Mouse (Mus musculus) kidney, postnatal 0 days (tissue): ENCODE results near the gene Eif1ad. TPM values are rescaled to one million over a fixed set of nuclear protein-coding genes. Genes with fewer than 3 reads are reported as not detected.

Experiments
- ATAC-seq: fragments of 200-750 bp; cut with Nextera tagmentation; replicated peaks from 2 replicates; pipeline ENCODE4 v1.8.0; 2017; ENCODE audit warnings: low read depth, moderate number of reproducible peaks, moderate TSS enrichment, moderate library complexity; ENCODE audit not compliant: low FRiP score
- DNase-seq: peaks from one replicate; pipeline ENCODE4 v3.0.0-alpha.2; 2016; ENCODE audit warnings: low spot score
- H3K27ac ChIP-seq: fragments of 300-500 bp; sonication (generic); 2 replicates; pipeline ENCODE4 v1.5.1; 2014; ENCODE audit warnings: mild to moderate bottlenecking
- H3K27me3 ChIP-seq: fragments of 300-500 bp; sonication (generic); 2 replicates; pipeline ENCODE4 v1.6.1; 2014; ENCODE audit warnings: low read length, mixed read lengths; ENCODE audit not compliant: insufficient read depth
- H3K36me3 ChIP-seq: fragments of 300-500 bp; sonication (generic); 2 replicates; pipeline ENCODE4 v1.6.1; 2014; ENCODE audit warnings: low read length, mixed read lengths; ENCODE audit not compliant: insufficient read depth
- H3K4me1 ChIP-seq: fragments of 300-500 bp; sonication (generic); replicated peaks from 2 replicates; pipeline ENCODE4 v1.6.1; 2014; ENCODE audit warnings: antibody characterized with exemption, low read length, mixed read lengths; ENCODE audit not compliant: insufficient read depth
- H3K4me2 ChIP-seq: fragments of 300-500 bp; sonication (generic); 2 replicates; pipeline ENCODE4 v1.6.1; 2014; ENCODE audit warnings: mild to moderate bottlenecking, low read length, moderate library complexity, mixed read lengths
- H3K4me3 ChIP-seq: fragments of 300-500 bp; sonication (generic); replicated peaks from 2 replicates; pipeline ENCODE4 v1.5.1; 2014; ENCODE audit warnings: low read depth, low read length
- H3K9ac ChIP-seq: fragments of 300-500 bp; sonication (generic); 2 replicates; pipeline ENCODE4 v1.6.1; 2014; ENCODE audit warnings: low read depth, low read length
- H3K9me3 ChIP-seq: fragments of 300-500 bp; sonication (generic); replicated peaks from 2 replicates; pipeline ENCODE4 v1.6.1; 2016; ENCODE audit warnings: low read length, inconsistent platforms, mixed read lengths
- CTCF ChIP-seq: IDR thresholded peaks from 2 replicates; pipeline ENCODE4 v1.5.1; 2016; ENCODE audit warnings: antibody characterized with exemption, low read depth, mild to moderate bottlenecking, moderate library complexity
- WGBS: fragments of 180-500 bp; shearing (Covaris S2); extraction: QIAGEN DNeasy Blood & Tissue Kit; methylation state at CpG from one replicate; pipeline ENCODE4 v1.1.7; 2014; 5-methylcytosine and 5-hydroxymethylcytosine counted together
- polyA plus RNA-seq: library from polyadenylated mRNA; unstranded; fragments of >200 nt; fragmentation: Nextera tagmentation; extraction: Ambion mirVana; gene quantifications from 2 replicates; pipeline ENCODE4 v1.2.1, GENCODE M21; 2015

The Eif1ad gene
- polyA plus RNA-seq, 1 experiment from 2014 or later, result 30.8 TPM

DNA sequence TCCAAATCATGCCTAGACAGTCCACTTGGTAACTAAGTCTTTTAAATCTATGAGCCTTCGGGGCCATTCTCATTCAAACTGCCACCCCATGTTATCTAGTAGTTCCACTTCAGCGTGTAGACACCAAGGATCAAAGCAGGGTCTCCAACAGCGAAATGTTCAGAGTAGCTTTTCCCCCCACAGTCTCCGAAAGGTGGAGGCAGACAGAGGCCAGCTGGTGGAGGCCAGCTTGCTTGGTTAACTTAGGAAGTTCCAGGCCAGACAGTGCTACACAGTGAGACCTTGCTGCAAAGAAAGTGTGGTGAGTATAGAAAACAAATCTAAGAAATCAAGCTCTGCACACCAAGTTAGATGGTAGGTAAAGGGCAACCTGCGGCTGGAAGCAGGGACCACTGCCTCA, 44.1 kb downstream of the Eif1ad start:
- Histone ChIP-seq H3K27me3 (no peaks in the 10 kb centered on the region), H3K27ac (no peak overlapping the region), H3K4me3 (no peak overlapping the region), H3K4me2 (no peak overlapping the region), H3K9ac (no peak overlapping the region), H3K4me1 (peaks cover 3% of the 10 kb centered on the region; the same call in 1 of the 2 replicates), H3K36me3 (0 out of 2 replicates have a peak, but pooled peaks cover 6% of the 10 kb centered on the region), H3K9me3 (no peaks in the 10 kb centered on the region)
- ATAC-seq (no peak), DNase-seq (no peak)
- no peak for TF ChIP-seq CTCF
- 83% methylated on average over 5 of the region's 5 CpGs for WGBS

DNA sequence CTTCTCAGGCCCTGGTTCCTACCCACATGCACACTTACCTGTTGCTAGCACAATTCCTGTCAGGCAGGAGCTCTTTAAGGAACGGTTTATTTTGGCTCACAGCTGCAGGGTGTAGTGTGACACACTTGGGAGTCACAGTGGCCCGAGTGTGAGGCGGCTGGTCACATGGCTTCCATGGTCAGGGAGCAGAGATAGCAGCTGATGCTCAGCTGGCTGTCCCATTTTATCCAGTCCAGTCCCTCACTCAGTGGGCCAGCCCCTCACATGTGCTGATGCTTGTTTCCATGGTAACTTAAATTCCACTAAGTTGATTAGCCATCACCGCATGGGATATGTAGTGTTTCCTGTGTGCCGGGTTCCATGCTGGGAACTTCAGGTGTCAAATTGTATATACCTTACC, 45.4 kb downstream of the Eif1ad start:
- DNase-seq, result no peak

DNA sequence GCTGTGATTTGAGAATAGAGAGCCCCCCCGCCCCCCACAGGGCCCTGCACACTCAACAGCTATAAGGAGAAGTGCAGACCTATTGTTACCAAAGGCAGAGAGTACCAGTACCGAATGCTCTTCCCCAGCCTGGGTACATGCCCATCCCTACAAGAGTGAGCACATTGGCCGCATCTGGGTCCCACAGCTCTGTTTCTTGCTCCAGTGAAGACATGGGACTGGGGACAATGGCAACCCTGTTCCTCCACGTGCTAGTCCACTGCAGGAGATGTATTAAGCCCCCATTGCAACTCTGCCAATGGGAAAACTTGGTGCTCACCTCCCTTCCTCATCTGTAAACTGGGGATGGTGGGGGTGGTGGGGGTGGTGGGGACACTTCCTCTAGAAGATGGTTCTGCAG, 47.3 kb downstream of the Eif1ad start:
- no peak overlapping the region for H3K4me2 ChIP-seq
- H3K4me1 ChIP-seq, result no peaks in the 10 kb centered on the region; the same call in 1 of the 2 replicates
- H3K4me3 ChIP-seq, result no peak overlapping the region
- no peak overlapping the region for H3K9ac ChIP-seq
- no peak for TF ChIP-seq CTCF
- H3K9me3 ChIP-seq, result no peaks in the 10 kb centered on the region
- ATAC-seq (no peak), DNase-seq (no peak)
- H3K27ac ChIP-seq, result no peak overlapping the region
- H3K36me3 ChIP-seq, result 0 out of 2 replicates have a peak, but pooled peaks cover 7% of the 10 kb centered on the region
- 73% methylated on average over 4 of the region's 4 CpGs for WGBS
- H3K27me3 ChIP-seq, result no peaks in the 10 kb centered on the region

More for the DNA sequence above, 45.4 kb downstream of the Eif1ad start:
- Histone ChIP-seq H3K27ac (no peak overlapping the region), H3K4me1 (no peaks in the 10 kb centered on the region; the same call in 1 of the 2 replicates), H3K4me2 (no peak overlapping the region), H3K4me3 (no peak overlapping the region), H3K36me3 (0 out of 2 replicates have a peak, but pooled peaks cover 6% of the 10 kb centered on the region), H3K27me3 (no peaks in the 10 kb centered on the region), H3K9ac (no peak overlapping the region), H3K9me3 (no peaks in the 10 kb centered on the region)
- whole genome bisulfite sequencing, result 58% methylated on average over 5 of the region's 5 CpGs
- TF ChIP-seq CTCF, result no peak
- ATAC-seq, result no peak

DNA sequence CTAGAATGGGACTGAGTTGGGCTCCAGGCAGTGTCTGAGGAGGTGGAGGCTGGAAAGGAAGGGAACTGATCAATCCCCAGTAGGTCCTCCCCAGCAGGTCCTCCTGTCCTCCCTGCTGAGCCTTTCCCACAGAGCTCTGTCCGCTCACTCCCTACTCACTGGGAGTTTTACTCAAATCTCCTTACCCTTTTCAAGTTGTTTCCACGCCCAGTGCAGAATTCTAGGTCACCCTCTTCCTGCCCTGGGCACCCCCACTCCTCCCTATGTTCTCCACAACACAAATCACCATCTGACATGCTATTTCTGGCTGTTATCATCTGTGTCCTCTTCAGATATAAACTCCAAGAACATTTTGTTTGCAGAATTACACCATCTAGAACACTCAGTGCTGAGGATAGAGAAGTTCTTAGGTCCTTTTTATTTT, 48.0 kb downstream of the Eif1ad start:
- no peaks in the 10 kb centered on the region for H3K27me3 ChIP-seq
- ATAC-seq, result no peak
- no peaks in the 10 kb centered on the region for H3K4me1 ChIP-seq
- no peak for TF ChIP-seq CTCF
- no peak for DNase-seq
- no peak overlapping the region for H3K27ac ChIP-seq
- no peak overlapping the region for H3K4me2 ChIP-seq
- H3K9me3 ChIP-seq, result no peaks in the 10 kb centered on the region
- no peak overlapping the region for H3K4me3 ChIP-seq
- H3K9ac ChIP-seq, result no peak overlapping the region
- H3K36me3 ChIP-seq, result 0 out of 2 replicates have a peak, but pooled peaks cover 2% of the 10 kb centered on the region
- WGBS, result 46% methylated on average over 2 of the region's 2 CpGs

DNA sequence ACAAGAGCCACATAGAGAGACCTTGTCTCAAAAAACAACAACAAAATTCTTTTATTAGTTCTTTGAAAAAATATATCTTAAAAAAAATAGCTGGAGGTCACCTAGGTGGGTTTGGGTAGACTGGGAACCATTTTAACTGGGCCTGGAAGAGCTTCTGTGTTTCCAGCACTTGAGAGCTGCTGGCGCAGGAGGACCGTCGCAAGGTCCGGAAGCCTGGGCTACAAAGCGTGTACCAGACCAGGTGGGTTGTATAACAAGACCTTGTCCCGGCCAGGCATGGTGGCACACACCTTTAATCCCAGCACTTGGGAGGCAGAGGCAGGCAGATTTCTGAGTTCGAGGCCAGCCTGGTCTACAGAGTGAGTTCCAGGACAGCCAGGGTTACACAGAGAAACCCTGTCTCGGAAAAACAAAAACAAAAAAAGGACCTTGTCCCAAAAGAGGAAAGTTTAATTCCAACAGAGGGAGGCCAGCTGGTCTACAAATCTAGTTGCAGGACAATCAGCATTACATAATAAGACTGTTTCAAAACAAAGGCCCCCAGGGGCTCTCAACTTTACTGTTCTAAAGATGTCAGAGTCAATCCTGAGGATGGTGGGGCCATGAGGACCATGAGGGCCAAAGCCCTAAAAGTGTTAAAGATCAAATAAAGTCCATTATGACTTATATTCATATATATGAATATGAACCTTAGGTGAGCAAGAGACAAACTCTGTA, 52.4 kb downstream of the Eif1ad start:
- H3K9ac ChIP-seq, result no peak overlapping the region
- no peak for ATAC-seq
- H3K4me2 ChIP-seq, result no peak overlapping the region
- H3K4me3 ChIP-seq, result no peak overlapping the region
- WGBS, result 92% methylated on average over 8 of the region's 8 CpGs
- H3K4me1 ChIP-seq, result peaks cover 11% of the 10 kb centered on the region
- no peak for DNase-seq
- no peaks in the 10 kb centered on the region for H3K9me3 ChIP-seq
- H3K27me3 ChIP-seq, result no peaks in the 10 kb centered on the region
- H3K27ac ChIP-seq, result no peak overlapping the region
- peaks cover 23% of the 10 kb centered on the region; the same call in 1 of the 2 replicates for H3K36me3 ChIP-seq
- TF ChIP-seq CTCF, result no peak

GRCm38 (mm10) chr19:5419630-5420029, 53.1 kb downstream of the Eif1ad start:
- ATAC-seq, result no peak
- H3K4me3 ChIP-seq, result no peak overlapping the region
- no peaks in the 10 kb centered on the region for H3K27me3 ChIP-seq
- H3K9ac ChIP-seq, result no peak overlapping the region
- no peaks in the 10 kb centered on the region for H3K9me3 ChIP-seq
- no peak overlapping the region for H3K27ac ChIP-seq
- no peak for DNase-seq
- H3K4me1 ChIP-seq, result peaks cover 14% of the 10 kb centered on the region
- 90% methylated on average over 9 of the region's 9 CpGs for WGBS
- peaks cover 23% of the 10 kb centered on the region; the same call in 1 of the 2 replicates for H3K36me3 ChIP-seq
- TF ChIP-seq CTCF, result no peak
- H3K4me2 ChIP-seq, result no peak overlapping the region

GRCm38 (mm10) chr19:5420579-5420978, 54.0 kb downstream of the Eif1ad start:
- H3K36me3 ChIP-seq, result peaks cover 23% of the 10 kb centered on the region; the same call in 1 of the 2 replicates
- ATAC-seq, result no peak
- no peak overlapping the region for H3K9ac ChIP-seq
- no peak overlapping the region for H3K27ac ChIP-seq
- H3K9me3 ChIP-seq, result no peaks in the 10 kb centered on the region
- no peak for DNase-seq
- 91% methylated on average over 6 of the region's 6 CpGs for WGBS
- TF ChIP-seq CTCF, result no peak
- no peak overlapping the region for H3K4me3 ChIP-seq
- H3K27me3 ChIP-seq, result no peaks in the 10 kb centered on the region
- peaks cover 14% of the 10 kb centered on the region for H3K4me1 ChIP-seq
- no peak overlapping the region for H3K4me2 ChIP-seq

Other genes with a start within 250 kb of the Eif1ad start
- 18.1 and 20.2 TPM in 2 replicates for gene Klc2, start 248.2 kb upstream of the Eif1ad start, polyA plus RNA-seq
- gene Pacs1, start 93.6 kb upstream of the Eif1ad start, polyA plus RNA-seq, result 14.2 and 14.8 TPM in 2 replicates
- gene Sf3b2, start 71.3 kb upstream of the Eif1ad start, polyA plus RNA-seq, result 239 and 274 TPM in 2 replicates
- 2.2 and 2.7 TPM in 2 replicates for gene Gal3st3, start 68.4 kb upstream of the Eif1ad start, polyA plus RNA-seq
- gene Catsper1, start 31.0 kb upstream of the Eif1ad start, polyA plus RNA-seq, result not detected in 2 replicates
- 0.29 and 1.5 TPM in 2 replicates for gene Cst6, start 17.2 kb upstream of the Eif1ad start, polyA plus RNA-seq
- 344 and 363 TPM in 2 replicates for gene Banf1, start 427 bp downstream of the Eif1ad start, polyA plus RNA-seq
- gene Sart1, start 22.0 kb downstream of the Eif1ad start, polyA plus RNA-seq, result 56.1 and 57.8 TPM in 2 replicates
- 0.31 and 0.39 TPM in 2 replicates for gene Tsga10ip, start 35.8 kb downstream of the Eif1ad start, polyA plus RNA-seq
- gene Drap1, start 58.2 kb downstream of the Eif1ad start, polyA plus RNA-seq, result 237 and 246 TPM in 2 replicates
- gene AI837181, start 58.4 kb downstream of the Eif1ad start, polyA plus RNA-seq, result 55.7 and 55.8 TPM in 2 replicates
- 0.32 TPM in 1 of 2 replicates, not detected in the other for gene Fosl1, start 80.8 kb downstream of the Eif1ad start, polyA plus RNA-seq
- gene Ccdc85b, start 91.2 kb downstream of the Eif1ad start, polyA plus RNA-seq, result 12.2 and 15.6 TPM in 2 replicates
- gene Fibp, start 93.9 kb downstream of the Eif1ad start, polyA plus RNA-seq, result 141 and 150 TPM in 2 replicates
- gene Ctsw, start 101.8 kb downstream of the Eif1ad start, polyA plus RNA-seq, result 0.79 and 1.2 TPM in 2 replicates
- gene Efemp2, start 107.2 kb downstream of the Eif1ad start, polyA plus RNA-seq, result 126 and 140 TPM in 2 replicates
- gene Mus81, start 121.7 kb downstream of the Eif1ad start, polyA plus RNA-seq, result 31.3 and 31.8 TPM in 2 replicates
- 2,170 and 2,281 TPM in 2 replicates for gene Cfl1, start 123.7 kb downstream of the Eif1ad start, polyA plus RNA-seq
- gene 1700020D05Rik, start 137.0 kb downstream of the Eif1ad start, polyA plus RNA-seq, result 0.13 TPM in 1 of 2 replicates, not detected in the other
- 7.6 and 8.0 TPM in 2 replicates for gene Snx32, start 143.8 kb downstream of the Eif1ad start, polyA plus RNA-seq
- 12.3 and 13.7 TPM in 2 replicates for gene Ovol1, start 193.9 kb downstream of the Eif1ad start, polyA plus RNA-seq
- gene Ap5b1, start 201.3 kb downstream of the Eif1ad start, polyA plus RNA-seq, result 7.1 and 7.2 TPM in 2 replicates
- gene Rnaseh2c, start 235.1 kb downstream of the Eif1ad start, polyA plus RNA-seq, result 107 and 128 TPM in 2 replicates
- 54.0 and 56.5 TPM in 2 replicates for gene Kat5, start 243.5 kb downstream of the Eif1ad start, polyA plus RNA-seq